Mouse (Mus musculus): ENCODE data around the gene Dpyd. TPM values are rescaled to one million over a fixed set of nuclear protein-coding genes. Genes with fewer than 3 reads are reported as not detected.
A peak's percentile ranks its signal among the peaks of the same experiment; 100 is the strongest.

The Dpyd gene
- polyA plus RNA-seq, 1 experiment from 2014 or later = 4.4 TPM

DNA sequence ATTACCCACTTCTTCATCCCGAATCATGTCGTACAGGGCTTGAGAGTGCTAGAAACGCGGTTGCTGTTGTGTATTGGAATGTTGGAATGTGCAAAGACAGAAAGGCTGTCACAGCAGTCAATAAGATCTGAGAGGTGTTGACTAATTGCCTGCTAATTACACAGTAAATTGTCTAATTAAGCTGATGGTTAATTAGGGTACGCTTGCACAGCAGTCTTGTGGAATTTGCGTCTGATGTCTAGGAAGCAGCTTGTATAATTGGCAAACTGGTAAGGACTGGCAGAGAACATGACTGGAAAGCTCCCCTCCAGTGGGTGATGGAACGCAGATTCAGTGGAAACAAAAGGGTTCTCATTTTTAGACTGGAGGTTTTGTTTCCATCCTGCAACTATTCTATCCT is 459.3 kb downstream of the Dpyd start:
- H3K4me2 ChIP-seq (replicated peaks) = no peak overlapping the region
- ATAC-seq (ENCODE audit: low FRiP score, low read depth) = peak; percentile 44; the same call in 1 of the 2 replicates

DNA sequence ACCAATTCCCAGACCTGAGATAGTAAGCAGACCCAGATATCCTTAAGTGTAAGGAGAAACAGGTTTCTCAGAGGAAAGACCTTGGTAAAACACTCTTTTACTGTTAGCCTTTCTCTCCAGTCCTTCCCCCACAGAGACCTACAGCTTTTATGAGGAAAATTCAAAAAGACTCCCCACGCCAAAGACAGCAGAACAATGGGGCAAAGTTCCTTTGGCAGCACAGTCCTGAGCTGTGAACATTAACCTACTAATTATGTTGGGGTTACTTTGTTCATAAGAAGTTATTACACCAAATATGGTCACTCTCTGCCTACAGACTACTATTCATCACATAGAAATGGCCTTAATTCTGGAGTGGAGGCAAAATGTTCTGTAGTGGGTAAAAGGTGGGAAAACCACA is 480.7 kb downstream of the Dpyd start:
- H3K9ac ChIP-seq (replicated peaks) = no peak overlapping the region
- 63% methylated on average over 1 of the region's 1 CpGs for WGBS
- H3K4me2 ChIP-seq (replicated peaks) = no peak overlapping the region
- H3K36me3 ChIP-seq = no peaks in the 10 kb centered on the region
- H3K4me3 ChIP-seq = no peak overlapping the region
- no peaks in the 10 kb centered on the region for H3K4me1 ChIP-seq
- no peaks in the 10 kb centered on the region for H3K27me3 ChIP-seq
- no peaks in the 10 kb centered on the region for H3K9me3 ChIP-seq
- ATAC-seq (ENCODE audit: low FRiP score, low read depth) = no peak
- H3K27ac ChIP-seq (replicated peaks) = no peak overlapping the region

More for the DNA sequence above, 459.3 kb downstream of the Dpyd start:
- H3K36me3 ChIP-seq = no peaks in the 10 kb centered on the region
- no peaks in the 10 kb centered on the region for H3K27me3 ChIP-seq
- H3K4me3 ChIP-seq = no peak overlapping the region
- H3K9ac ChIP-seq (replicated peaks) = no peak overlapping the region
- no peaks in the 10 kb centered on the region for H3K9me3 ChIP-seq
- 78% methylated on average over 7 of the region's 7 CpGs for WGBS
- no peak overlapping the region for H3K27ac ChIP-seq (replicated peaks)
- no peaks in the 10 kb centered on the region for H3K4me1 ChIP-seq

DNA sequence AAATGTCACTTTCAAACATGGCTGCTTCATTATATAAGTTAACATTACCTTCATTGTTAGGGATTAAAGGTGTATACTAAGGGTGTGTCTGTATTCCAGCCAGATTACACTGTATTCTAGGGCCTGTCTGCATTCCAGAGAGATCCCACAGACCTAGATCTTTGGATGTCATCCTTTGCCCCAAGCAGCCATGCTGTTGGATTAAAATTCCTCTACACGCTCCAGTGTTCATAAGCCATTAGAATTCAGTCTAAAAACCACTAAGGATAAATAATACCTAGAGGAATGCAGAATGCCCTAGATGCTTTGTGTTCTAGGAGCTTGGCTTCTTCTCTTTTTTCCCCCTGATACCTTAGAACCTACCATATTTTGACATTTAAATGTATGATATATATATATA is 494.2 kb downstream of the Dpyd start:
- Histone ChIP-seq H3K9me3 (no peaks in the 10 kb centered on the region), H3K9ac (replicated peaks) (no peak overlapping the region), H3K4me2 (replicated peaks) (no peak overlapping the region), H3K27me3 (no peaks in the 10 kb centered on the region), H3K36me3 (no peaks in the 10 kb centered on the region), H3K4me1 (no peaks in the 10 kb centered on the region), H3K27ac (replicated peaks) (no peak overlapping the region), H3K4me3 (no peak overlapping the region)
- 67% methylated on average over 1 of the region's 1 CpGs for WGBS
- no peak for ATAC-seq (ENCODE audit: low FRiP score, low read depth)

- no peak overlapping the region for H3K27ac ChIP-seq (replicated peaks)
- H3K4me2 ChIP-seq (replicated peaks) = no peak overlapping the region
- H3K4me3 ChIP-seq = no peak overlapping the region
- peaks cover 6% of the 10 kb centered on the region; the same call in 1 of the 2 replicates for H3K4me1 ChIP-seq
- H3K9me3 ChIP-seq = no peaks in the 10 kb centered on the region
- peak; percentile 36; the same call in 1 of the 2 replicates for ATAC-seq (ENCODE audit: low FRiP score, low read depth)
- H3K27me3 ChIP-seq = no peaks in the 10 kb centered on the region; the same call in 1 of the 2 replicates
- H3K36me3 ChIP-seq = no peaks in the 10 kb centered on the region
- no peak overlapping the region for H3K9ac ChIP-seq (replicated peaks)
- 53% methylated on average over 4 of the region's 4 CpGs for WGBS
Observed at GRCm38 (mm10) chr3:119063214-119063613, 501.3 kb downstream of the Dpyd start.

DNA sequence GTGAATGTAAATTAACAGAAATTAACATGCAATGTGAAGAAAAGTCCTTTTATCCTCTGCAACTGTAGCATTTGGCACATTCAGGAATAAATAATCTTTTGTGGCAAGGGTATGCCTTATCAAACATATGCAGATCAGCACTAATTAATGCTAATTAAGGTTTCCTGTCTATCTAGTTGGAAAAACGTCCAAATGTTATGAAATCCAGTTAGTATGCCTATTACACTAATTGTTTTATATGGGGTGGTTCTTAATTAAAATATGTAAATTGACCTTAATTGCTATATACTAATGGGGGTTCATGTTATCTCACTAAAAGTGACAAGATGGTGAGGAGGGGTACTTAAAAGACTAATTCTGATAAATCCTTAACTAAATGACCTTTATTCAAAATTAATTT is 501.7 kb downstream of the Dpyd start:
- Histone ChIP-seq H3K9ac (replicated peaks) (no peak overlapping the region), H3K4me3 (no peak overlapping the region), H3K36me3 (no peaks in the 10 kb centered on the region), H3K27ac (replicated peaks) (no peak overlapping the region), H3K4me2 (replicated peaks) (no peak overlapping the region), H3K9me3 (no peaks in the 10 kb centered on the region), H3K27me3 (peaks cover under 1% of the 10 kb centered on the region; the same call in 1 of the 2 replicates), H3K4me1 (peaks cover 6% of the 10 kb centered on the region; the same call in 1 of the 2 replicates)
- WGBS = 30% methylated on average over 1 of the region's 1 CpGs
- ATAC-seq (ENCODE audit: low FRiP score, low read depth) = 0 out of 2 replicates have a peak, but pooled peaks have one; percentile 36

DNA sequence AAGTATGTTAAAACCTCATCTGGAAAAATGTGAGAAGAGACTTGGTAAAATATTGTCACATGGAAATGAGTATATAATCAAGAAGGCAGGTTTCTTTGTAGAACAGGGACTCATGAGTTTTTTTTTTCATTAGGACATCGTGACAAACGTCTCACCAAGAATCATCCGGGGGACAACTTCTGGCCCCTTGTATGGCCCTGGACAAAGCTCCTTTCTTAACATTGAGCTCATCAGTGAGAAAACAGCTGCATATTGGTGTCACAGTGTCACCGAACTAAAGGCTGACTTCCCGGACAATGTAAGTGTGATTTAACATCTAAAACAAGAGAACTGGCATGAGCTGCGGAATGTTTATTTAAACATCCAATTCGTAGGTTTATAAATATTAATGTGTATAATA is 502.8 kb downstream of the Dpyd start:
- peaks cover 2% of the 10 kb centered on the region; the same call in 1 of the 2 replicates for H3K27me3 ChIP-seq
- H3K27ac ChIP-seq (replicated peaks) = no peak overlapping the region
- peaks cover 6% of the 10 kb centered on the region; the same call in 1 of the 2 replicates for H3K4me1 ChIP-seq
- WGBS = 62% methylated on average over 7 of the region's 7 CpGs
- H3K4me2 ChIP-seq (replicated peaks) = no peak overlapping the region
- no peaks in the 10 kb centered on the region for H3K36me3 ChIP-seq
- no peak for ATAC-seq (ENCODE audit: low FRiP score, low read depth)
- no peak overlapping the region for H3K9ac ChIP-seq (replicated peaks)
- no peak overlapping the region for H3K4me3 ChIP-seq
- no peaks in the 10 kb centered on the region for H3K9me3 ChIP-seq

GRCm38 (mm10) chr3:119067221-119067620 is 505.3 kb downstream of the Dpyd start:
- Histone ChIP-seq H3K4me1 (peaks cover 6% of the 10 kb centered on the region; the same call in 1 of the 2 replicates), H3K9me3 (no peaks in the 10 kb centered on the region), H3K27ac (replicated peaks) (no peak overlapping the region), H3K4me3 (no peak overlapping the region), H3K27me3 (peaks cover 2% of the 10 kb centered on the region; the same call in 1 of the 2 replicates), H3K36me3 (no peaks in the 10 kb centered on the region), H3K4me2 (replicated peaks) (no peak overlapping the region), H3K9ac (replicated peaks) (no peak overlapping the region)
- 71% methylated on average over 9 of the region's 9 CpGs for WGBS
- no peak for ATAC-seq (ENCODE audit: low FRiP score, low read depth)

- H3K27me3 ChIP-seq = 0 out of 2 replicates have a peak, but pooled peaks cover 2% of the 10 kb centered on the region
- H3K27ac ChIP-seq (replicated peaks) = no peak overlapping the region
- 65% methylated on average over 1 of the region's 1 CpGs for WGBS
- ATAC-seq (ENCODE audit: low FRiP score, low read depth) = no peak
- H3K4me3 ChIP-seq = no peak overlapping the region
- H3K4me2 ChIP-seq (replicated peaks) = no peak overlapping the region
- no peaks in the 10 kb centered on the region for H3K36me3 ChIP-seq
- H3K9me3 ChIP-seq = no peaks in the 10 kb centered on the region
- no peaks in the 10 kb centered on the region for H3K4me1 ChIP-seq
- no peak overlapping the region for H3K9ac ChIP-seq (replicated peaks)
Observed at GRCm38 (mm10) chr3:119086618-119087017, 524.7 kb downstream of the Dpyd start.

- Histone ChIP-seq H3K9me3 (no peaks in the 10 kb centered on the region), H3K4me2 (replicated peaks) (no peak overlapping the region; the same call in 1 of the 2 replicates), H3K4me3 (no peak overlapping the region), H3K27me3 (peaks cover 9% of the 10 kb centered on the region), H3K9ac (replicated peaks) (no peak overlapping the region), H3K36me3 (no peaks in the 10 kb centered on the region), H3K4me1 (peaks cover 7% of the 10 kb centered on the region), H3K27ac (replicated peaks) (no peak overlapping the region)
- 16% methylated on average over 5 of the region's 5 CpGs for WGBS
- ATAC-seq (ENCODE audit: low FRiP score, low read depth) = peak; percentile 96
Observed at GRCm38 (mm10) chr3:119095223-119095886, 533.4 kb downstream of the Dpyd start.

DNA sequence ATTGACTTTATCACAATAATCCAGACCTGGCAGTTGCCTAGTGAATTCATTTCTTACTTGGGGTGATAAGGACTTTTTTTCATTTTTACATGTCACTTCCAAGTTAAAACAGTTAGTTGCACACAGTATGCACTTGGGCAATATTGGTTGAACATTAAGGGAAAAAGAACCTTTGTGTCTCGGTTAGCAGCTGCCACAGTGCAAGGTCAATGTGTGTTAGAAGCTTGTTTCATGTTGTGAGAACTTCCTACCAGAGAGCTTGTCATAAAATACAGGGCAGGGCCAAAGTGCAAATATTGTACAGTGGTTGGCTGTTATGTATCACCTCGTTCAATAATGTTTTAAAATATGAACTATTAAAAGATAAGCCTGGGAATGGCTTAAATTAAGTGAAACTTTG is 564.1 kb downstream of the Dpyd start:
- Histone ChIP-seq H3K4me2 (replicated peaks) (no peak overlapping the region), H3K9me3 (no peaks in the 10 kb centered on the region), H3K36me3 (no peaks in the 10 kb centered on the region), H3K4me1 (no peaks in the 10 kb centered on the region), H3K27me3 (no peaks in the 10 kb centered on the region), H3K27ac (replicated peaks) (no peak overlapping the region), H3K9ac (replicated peaks) (no peak overlapping the region), H3K4me3 (no peak overlapping the region)
- WGBS = 67% methylated on average over 2 of the region's 2 CpGs
- ATAC-seq (ENCODE audit: low FRiP score, low read depth) = no peak

GRCm38 (mm10) chr3:119128076-119128475 is 566.1 kb downstream of the Dpyd start:
- H3K36me3 ChIP-seq = no peaks in the 10 kb centered on the region
- no peaks in the 10 kb centered on the region for H3K4me1 ChIP-seq
- no peaks in the 10 kb centered on the region for H3K27me3 ChIP-seq
- no peak overlapping the region for H3K27ac ChIP-seq (replicated peaks)
- no peaks in the 10 kb centered on the region for H3K9me3 ChIP-seq
- H3K4me2 ChIP-seq (replicated peaks) = no peak overlapping the region
- no peak for ATAC-seq (ENCODE audit: low FRiP score, low read depth)
- no peak overlapping the region for H3K9ac ChIP-seq (replicated peaks)
- 71% methylated on average over 1 of the region's 1 CpGs for WGBS
- H3K4me3 ChIP-seq = no peak overlapping the region

DNA sequence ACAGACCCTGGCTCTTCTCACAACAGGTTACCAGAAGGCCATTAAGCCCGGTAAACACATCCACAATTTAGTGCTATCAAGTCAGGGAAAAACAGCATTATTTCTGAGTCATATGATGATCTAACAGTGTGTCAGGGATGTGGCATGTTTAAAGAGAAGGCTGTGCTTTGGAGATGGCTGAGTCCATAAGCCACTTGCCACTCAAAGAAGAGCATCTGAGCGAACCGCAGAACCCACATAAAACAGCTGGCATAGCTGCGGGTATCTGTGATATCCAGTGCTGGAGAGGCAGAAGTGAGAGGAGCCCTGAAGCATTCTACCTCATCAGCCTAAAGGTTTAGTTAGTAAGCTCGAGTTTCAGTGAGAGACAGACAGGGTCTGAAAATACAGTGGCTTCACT is 581.1 kb downstream of the Dpyd start:
- H3K4me1 ChIP-seq = peaks cover 6% of the 10 kb centered on the region; the same call in 1 of the 2 replicates
- ATAC-seq (ENCODE audit: low FRiP score, low read depth) = no peak
- H3K36me3 ChIP-seq = no peaks in the 10 kb centered on the region
- H3K27me3 ChIP-seq = no peaks in the 10 kb centered on the region
- H3K4me2 ChIP-seq (replicated peaks) = no peak overlapping the region
- no peak overlapping the region for H3K9ac ChIP-seq (replicated peaks)
- WGBS = 68% methylated on average over 5 of the region's 5 CpGs
- no peak overlapping the region for H3K27ac ChIP-seq (replicated peaks)
- no peak overlapping the region for H3K4me3 ChIP-seq
- H3K9me3 ChIP-seq = no peaks in the 10 kb centered on the region

Data from midbrain, embryonic 12.5 days (tissue).